Mouse (Mus musculus) adrenal gland, postnatal 10 days (tissue): ENCODE results near the gene Sall2. TPM values are rescaled to one million over a fixed set of nuclear protein-coding genes. Genes with fewer than 3 reads are reported as not detected.
"Not testable (repeated sequence)": the region's sequence is repeated elsewhere in the genome, so short reads cannot be mapped to it uniquely, and the experiment has no call there.

Source experiments
- DNase-seq: peaks from one replicate; pipeline ENCODE4 v3.0.0; 2021; ENCODE audit warnings: mixed read lengths
- total RNA-seq, 2 experiments: library from RNA; stranded (reverse); gene quantifications; 2 replicates each; pipeline ENCODE4 v1.2.3; 2021

Sall2 gene
- total RNA-seq, 2 experiments from 2014 or later = 7.2 to 10.1 TPM

- DNase-seq = not testable (repeated sequence)
Measured at GRCm38 (mm10) chr14:52303517-52303916, 25.0 kb downstream of the Sall2 start.

DNA sequence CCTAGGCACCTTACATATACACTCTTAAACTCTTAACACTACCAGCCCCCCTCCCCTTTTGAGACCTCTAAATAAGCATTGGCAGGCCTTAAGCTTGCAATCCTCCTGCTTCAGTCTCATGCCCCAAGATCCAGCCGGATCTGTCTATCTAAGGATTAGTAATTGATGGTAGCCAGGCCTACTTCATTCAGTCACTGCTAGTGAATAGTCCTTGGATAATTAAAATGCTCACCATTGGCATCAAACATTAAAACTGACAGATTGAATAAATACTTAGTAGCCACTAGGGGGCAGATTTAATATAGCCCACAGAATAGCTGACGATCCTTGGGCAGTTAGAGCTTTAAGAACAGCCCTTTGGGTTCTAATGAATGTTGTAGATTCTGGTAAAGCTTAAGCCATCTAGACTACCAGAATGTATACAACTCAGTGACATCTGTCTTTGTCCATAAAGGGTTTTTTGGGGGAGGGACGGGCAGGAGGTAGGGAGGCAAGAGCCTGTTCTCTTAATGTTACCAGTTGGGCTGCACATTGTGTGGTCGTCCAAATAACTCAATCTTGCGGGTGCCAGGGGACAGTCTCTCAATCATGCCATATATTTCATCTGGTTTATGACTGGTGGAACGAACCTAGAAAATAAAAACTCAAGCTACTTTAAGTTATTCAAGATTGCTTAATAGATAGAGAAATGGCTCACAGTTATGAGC is 32.9 kb downstream of the Sall2 start:
- no peak for DNase-seq

DNA sequence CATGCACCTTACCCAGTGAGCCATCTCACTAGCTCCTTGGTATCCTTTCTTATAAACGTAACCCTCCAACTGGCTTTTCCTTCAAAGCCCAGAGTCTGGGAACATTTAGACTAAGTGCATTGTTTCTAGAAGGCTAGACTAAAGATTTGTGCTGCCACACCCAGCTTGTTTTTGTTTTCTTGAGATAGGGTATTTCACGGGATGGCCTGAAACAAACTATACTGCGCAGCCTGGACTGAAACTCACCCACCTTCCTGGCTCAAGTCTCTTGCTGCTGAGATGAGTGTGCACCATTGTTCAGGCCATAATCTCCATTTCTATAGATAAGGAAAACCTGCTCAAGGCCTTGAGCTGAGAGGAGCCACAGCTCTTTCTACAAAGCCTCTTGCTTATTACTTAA is 44.4 kb downstream of the Sall2 start:
- DNase-seq = no peak

DNA sequence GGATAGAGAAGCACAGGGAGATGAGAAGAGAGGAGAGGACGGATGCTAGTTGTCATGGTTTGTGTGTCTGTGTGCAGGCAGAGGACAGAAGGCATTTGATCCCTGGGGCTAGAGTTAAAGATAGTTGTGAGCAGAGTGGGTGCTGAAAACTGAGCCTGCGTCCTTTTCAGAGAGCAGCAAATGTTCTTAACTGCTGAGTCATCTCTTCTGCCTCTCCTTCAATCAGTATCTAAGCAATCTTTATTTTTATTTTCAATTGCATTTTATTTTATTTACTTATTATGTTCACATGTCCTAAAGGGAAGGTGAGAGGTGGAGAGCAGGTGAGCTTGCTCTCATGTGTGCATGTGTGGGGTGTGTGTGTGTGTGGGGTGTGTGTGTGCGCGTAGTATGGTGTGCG is 44.9 kb downstream of the Sall2 start:
- DNase-seq = no peak

GRCm38 (mm10) chr14:52279747-52280120 is 48.8 kb downstream of the Sall2 start:
- no peak for DNase-seq

GRCm38 (mm10) chr14:52278932-52279746 is 49.4 kb downstream of the Sall2 start, which contains the start of the genes Tox4 and Rab2b:
Tox4 (plus strand) TSS chr14:52279146.
Rab2b (minus strand) TSS chr14:52279545.
- DNase-seq = peak; percentile 98

DNA sequence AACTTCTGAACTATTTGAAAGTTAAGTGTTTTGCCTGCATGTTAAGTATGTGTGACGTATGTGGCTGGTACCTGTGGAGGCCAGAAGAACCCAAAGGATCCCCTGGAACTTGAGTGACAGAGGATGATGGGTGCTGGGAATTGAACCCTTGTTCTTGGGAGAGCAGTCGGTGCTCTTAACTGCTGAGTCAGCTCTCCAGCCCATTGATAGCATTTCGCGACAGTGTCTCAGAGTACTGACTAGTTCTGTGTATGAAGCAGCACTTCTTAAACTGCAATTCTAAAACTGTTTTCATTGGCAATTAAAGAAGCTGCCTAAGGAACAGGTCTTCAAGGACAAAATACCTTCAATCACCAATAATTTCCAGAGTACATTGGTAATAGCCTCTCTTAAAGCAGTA is 51.4 kb downstream of the Sall2 start:
- DNase-seq = no peak

GRCm38 (mm10) chr14:52272781-52273180 is 55.8 kb downstream of the Sall2 start:
- peak; percentile 61 for DNase-seq

Other genes with a start within 250 kb of the Sall2 start
- 100 to 1,000 TPM; 186 TPM for gene Hnrnpc, start 224.7 kb downstream of the Sall2 start, total RNA-seq
- gene Rpgrip1, start 218.1 kb downstream of the Sall2 start, total RNA-seq = 1 to 10 TPM in 1 of 2 experiments, under 1 TPM in 1; 0.42 to 1.3 TPM
- gene Supt16, start 131.3 kb downstream of the Sall2 start, total RNA-seq = 10 to 100 TPM; 53.1 to 54.0 TPM
- 100 to 1,000 TPM in 1 of 2 experiments, 10 to 100 TPM in 1; 71.0 to 103 TPM for gene Chd8, start 71.0 kb downstream of the Sall2 start, total RNA-seq
- gene Tox4, start 49.6 kb downstream of the Sall2 start, total RNA-seq = 10 to 100 TPM; 41.7 to 52.8 TPM
- 10 to 100 TPM; 26.2 to 29.0 TPM for gene Rab2b, start 49.2 kb downstream of the Sall2 start, total RNA-seq
- gene Mettl3, start 23.6 kb downstream of the Sall2 start, total RNA-seq = 10 to 100 TPM; 25.4 to 32.0 TPM
- not detected for gene Olfr1513, start 27.6 kb upstream of the Sall2 start, total RNA-seq
- gene Olfr1512, start 50.4 kb upstream of the Sall2 start, total RNA-seq = not detected
- gene Olfr1511, start 68.6 kb upstream of the Sall2 start, total RNA-seq = not detected
- gene Olfr1510, start 85.6 kb upstream of the Sall2 start, total RNA-seq = not detected
- not detected for gene Olfr1509, start 114.2 kb upstream of the Sall2 start, total RNA-seq
- not detected for gene Olfr1508, start 138.7 kb upstream of the Sall2 start, total RNA-seq
- gene Olfr1507, start 167.0 kb upstream of the Sall2 start, total RNA-seq = not detected